Mouse (Mus musculus) thymus, postnatal 25 days (tissue): Measurements from ENCODE around the gene Tmem59.

Experiments used
- DNase-seq: peaks from one replicate; pipeline ENCODE4 v3.0.0; 2022

Gene Tmem59

GRCm38 (mm10) chr4:107178182-107178829 lies at the start of gene Tmem59:
TSS of gene Tmem59 (plus strand) at chr4:107178399.
- DNase-seq = peak; percentile 96

GRCm38 (mm10) chr4:107129373-107129772 lies 48.8 kb upstream of the Tmem59 start:
- no peak for DNase-seq

GRCm38 (mm10) chr4:107130534-107130933 lies 47.7 kb upstream of the Tmem59 start:
- peak; percentile 50 for DNase-seq

GRCm38 (mm10) chr4:107134891-107135290 lies 43.3 kb upstream of the Tmem59 start:
- DNase-seq = no peak

GRCm38 (mm10) chr4:107135663-107136062 lies 42.5 kb upstream of the Tmem59 start:
- no peak for DNase-seq

GRCm38 (mm10) chr4:107136531-107136930 lies 41.7 kb upstream of the Tmem59 start:
- no peak for DNase-seq

GRCm38 (mm10) chr4:107138948-107139835 lies 39.0 kb upstream of the Tmem59 start:
- DNase-seq = no peak

- no peak for DNase-seq
Observed at GRCm38 (mm10) chr4:107139836-107140631, 38.2 kb upstream of the Tmem59 start.

- no peak for DNase-seq
Observed at GRCm38 (mm10) chr4:107143511-107143910, 34.7 kb upstream of the Tmem59 start.

GRCm38 (mm10) chr4:107150991-107151390 lies 27.2 kb upstream of the Tmem59 start:
- DNase-seq = no peak

GRCm38 (mm10) chr4:107152571-107152970 lies 25.6 kb upstream of the Tmem59 start:
- DNase-seq = no peak

GRCm38 (mm10) chr4:107156983-107157401 lies 21.2 kb upstream of the Tmem59 start:
- DNase-seq = no peak

GRCm38 (mm10) chr4:107159166-107159773 lies 18.9 kb upstream of the Tmem59 start:
- no peak for DNase-seq

GRCm38 (mm10) chr4:107160181-107160580 lies 18.0 kb upstream of the Tmem59 start:
- no peak for DNase-seq

GRCm38 (mm10) chr4:107163341-107163740 lies 14.9 kb upstream of the Tmem59 start:
- no peak for DNase-seq

- peak; percentile 76 for DNase-seq
Observed at GRCm38 (mm10) chr4:107163756-107164587, 14.2 kb upstream of the Tmem59 start.

GRCm38 (mm10) chr4:107166700-107167099 lies 11.5 kb upstream of the Tmem59 start:
- DNase-seq = no peak

GRCm38 (mm10) chr4:107167798-107168197 lies 10.4 kb upstream of the Tmem59 start:
- no peak for DNase-seq

- DNase-seq = no peak
Observed at GRCm38 (mm10) chr4:107177506-107177905, 693 bp upstream of the Tmem59 start.

GRCm38 (mm10) chr4:107178830-107179490 lies 761 bp downstream of the Tmem59 start, which contains the start of gene Tceanc2:
TSS of gene Tceanc2 (minus strand) at chr4:107179116.
- DNase-seq = peak; percentile 72

- DNase-seq = no peak
Observed at GRCm38 (mm10) chr4:107179561-107179960, 1.4 kb downstream of the Tmem59 start.
